Mouse (Mus musculus): ENCODE results near the gene Mcl1. TPM values are rescaled to one million over a fixed set of nuclear protein-coding genes. Genes with fewer than 3 reads are reported as not detected.

Gene Mcl1
- total RNA-seq (2023): 100 to 1,000 TPM; 613 to 697 TPM

DNA sequence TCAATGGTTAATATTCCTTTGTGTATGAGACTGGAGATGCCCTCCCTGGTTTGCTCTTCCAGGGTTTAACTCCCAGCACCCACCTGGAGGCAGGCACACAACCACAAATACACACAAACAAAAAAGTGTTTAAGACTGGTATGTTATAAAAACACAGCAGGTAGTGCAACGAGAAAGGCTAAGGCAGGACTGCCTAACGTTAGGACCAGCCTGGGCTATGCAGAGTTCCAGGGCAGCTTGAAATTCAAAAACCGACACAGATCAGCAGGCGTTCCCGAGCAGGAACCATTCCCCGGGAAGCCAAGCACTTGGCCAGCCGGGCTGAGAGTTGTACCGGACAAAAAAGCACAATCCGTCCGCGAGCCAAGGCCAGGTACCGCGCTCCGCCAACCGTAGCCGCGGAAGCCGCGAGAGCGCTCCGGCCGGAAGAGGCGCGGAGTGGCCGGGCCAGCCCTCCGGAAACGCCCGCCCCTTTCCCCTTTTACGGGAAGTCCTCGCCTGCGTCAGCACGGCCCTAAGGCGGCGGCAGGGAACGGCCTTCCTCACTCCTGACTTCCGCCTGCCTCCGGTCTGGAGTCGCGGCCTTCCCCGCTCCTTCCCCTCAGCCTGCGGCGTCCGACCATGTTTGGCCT is at the start of gene Mcl1:
Gene Mcl1, plus strand, starts transcription at position 553 of the 632 bp plus-strand sequence.

DNA sequence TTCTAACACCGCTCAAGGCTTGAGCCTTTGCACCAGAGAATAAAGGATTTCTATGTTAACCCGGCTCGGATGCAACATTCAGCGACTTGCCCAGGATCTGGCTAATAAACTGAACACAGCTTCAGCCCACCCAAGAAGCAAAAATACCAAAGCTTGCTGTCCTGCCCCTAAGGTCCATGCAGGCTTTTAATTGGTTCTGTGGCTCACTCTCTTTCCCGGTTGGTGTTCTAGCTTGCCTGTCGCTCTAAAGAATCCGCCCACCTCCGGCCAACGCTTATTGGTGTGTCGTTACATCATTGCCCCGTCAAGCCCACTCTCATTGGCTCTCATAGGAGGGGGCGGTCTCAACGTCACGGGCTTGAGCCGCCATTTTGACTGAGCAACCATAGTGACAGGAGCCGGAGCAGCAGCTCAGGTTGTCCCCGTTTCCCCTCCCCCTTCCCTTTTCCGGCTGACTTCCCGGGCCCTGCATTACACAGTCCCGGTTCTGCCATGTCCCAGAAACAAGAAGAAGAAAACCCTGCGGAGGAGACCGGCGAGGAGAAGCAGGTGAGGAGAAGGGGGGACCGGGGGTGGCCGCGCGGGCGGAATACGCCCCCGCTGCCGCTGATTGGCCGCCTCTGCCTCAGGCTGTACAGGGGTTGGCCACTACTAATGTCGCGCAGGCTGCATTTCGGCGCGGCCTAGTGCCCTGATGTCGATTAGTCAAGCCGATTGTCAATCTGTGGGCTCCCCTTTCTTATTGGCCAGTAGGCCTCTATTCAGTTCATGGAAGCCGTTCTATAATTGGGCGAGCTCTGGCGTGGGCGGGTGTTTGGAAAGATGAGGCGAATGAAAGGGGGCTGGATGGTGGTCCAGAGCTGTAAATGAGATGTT is 33.7 kb upstream of the Mcl1 start, which contains the start of gene Ensa:
Gene Ensa, plus strand, starts transcription at position 366 of the 876 bp plus-strand sequence.

DNA sequence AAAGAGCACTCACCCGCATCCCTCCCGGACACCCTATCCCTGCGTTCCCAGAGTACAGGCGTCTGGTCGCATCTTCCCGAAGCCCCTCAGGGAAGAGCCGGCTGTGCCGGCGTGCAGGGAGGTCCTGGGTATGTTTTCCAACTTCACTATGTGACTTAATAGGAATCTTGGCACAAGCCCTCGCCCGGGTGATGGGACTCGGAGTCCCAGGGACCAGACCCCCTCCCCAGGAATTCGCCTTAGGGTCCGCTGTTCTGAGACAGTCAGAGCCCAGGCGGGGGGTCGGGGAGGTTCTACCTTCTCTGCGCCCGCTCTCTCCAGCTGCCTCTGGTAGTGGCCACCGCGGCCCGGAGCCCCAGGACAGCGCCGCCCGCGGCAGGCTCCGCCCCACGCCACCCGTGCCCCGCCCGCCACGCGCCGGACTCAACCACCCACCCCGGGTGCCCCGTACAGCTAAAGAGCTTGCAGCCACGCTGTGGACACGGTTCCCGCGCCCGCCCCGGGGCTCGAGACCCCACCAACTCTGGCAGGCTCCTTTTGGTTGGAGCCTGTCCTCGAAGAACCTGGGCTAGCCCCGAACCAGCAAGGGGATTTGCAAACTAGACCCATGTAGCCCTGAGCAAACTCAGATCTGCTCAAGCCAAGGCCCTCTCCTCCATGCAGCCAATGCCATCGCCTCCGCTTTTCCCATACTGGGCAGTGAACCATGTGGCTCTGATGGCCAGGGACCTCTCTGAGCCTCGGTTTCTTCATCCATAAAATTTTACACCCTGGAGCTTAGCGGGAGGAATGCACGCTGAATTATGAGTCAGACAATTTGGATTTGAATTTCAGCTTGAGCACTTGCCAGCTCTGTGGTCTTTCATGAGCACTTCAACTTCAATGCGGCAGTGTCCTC is 29.2 kb downstream of the Mcl1 start, which contains the start of gene Adamtsl4:
Gene Adamtsl4, minus strand, starts transcription at position 394 of the 898 bp plus-strand sequence.

Other genes with a start within 250 kb of the Mcl1 start
- gene Arnt, start 224.4 kb upstream of the Mcl1 start, total RNA-seq (2023): 10 to 100 TPM; 53.6 to 54.3 TPM
- under 1 TPM; 0.75 to 0.78 TPM for gene Ctsk, start 159.5 kb upstream of the Mcl1 start, total RNA-seq (2023)
- 100 to 1,000 TPM; 172 to 255 TPM for gene Ctss, start 132.0 kb upstream of the Mcl1 start, total RNA-seq (2023)
- gene Hormad1, start 99.1 kb upstream of the Mcl1 start, total RNA-seq (2023): not detected
- gene Golph3l, start 69.9 kb upstream of the Mcl1 start, total RNA-seq (2023): 10 to 100 TPM; 21.8 to 26.4 TPM
- 10 to 100 TPM; 78.5 to 78.8 TPM for gene Ensa, start 33.8 kb upstream of the Mcl1 start, total RNA-seq (2023)
- 1 to 10 TPM; 3.8 to 4.1 TPM for gene Adamtsl4, start 29.1 kb downstream of the Mcl1 start, total RNA-seq (2023)
- 1 to 10 TPM; 5.5 to 9.6 TPM for gene Ecm1, start 80.8 kb downstream of the Mcl1 start, total RNA-seq (2023)
- 10 to 100 TPM; 19.9 to 21.2 TPM for gene Tars2, start 101.4 kb downstream of the Mcl1 start, total RNA-seq (2023)
- 10 to 100 TPM; 44.0 to 56.5 TPM for gene Rprd2, start 160.1 kb downstream of the Mcl1 start, total RNA-seq (2023)
- gene Prpf3, start 197.1 kb downstream of the Mcl1 start, total RNA-seq (2023): 10 to 100 TPM; 25.2 to 27.4 TPM
- gene Mrps21, start 212.7 kb downstream of the Mcl1 start, total RNA-seq (2023): 100 to 1,000 TPM; 115 to 129 TPM
- gene Ciart, start 223.5 kb downstream of the Mcl1 start, total RNA-seq (2023): 10 to 100 TPM in 1 of 2 experiments, 1 to 10 TPM in 1; 8.7 to 12.9 TPM
- gene BC028528, start 233.2 kb downstream of the Mcl1 start, total RNA-seq (2023): 10 to 100 TPM; 32.4 to 37.1 TPM
- gene Aph1a, start 235.2 kb downstream of the Mcl1 start, total RNA-seq (2023): 10 to 100 TPM; 60.7 to 67.1 TPM
- not detected for gene Car14, start 245.9 kb downstream of the Mcl1 start, total RNA-seq (2023)